Mouse (Mus musculus) megakaryocyte, adult 5-6 weeks (primary cell): ENCODE measurements around the gene Tmem253. TPM values are rescaled to one million over a fixed set of nuclear protein-coding genes. Genes with fewer than 3 reads are reported as not detected.

Source experiments
- total RNA-seq, 2 experiments: library from RNA; stranded (forward) in 1 of 2; stranded (reverse) in 1 of 2; fragments of 153-499, 151-499 nt in 1 of 2; fragments of 221-1000, 200-1000 nt in 1 of 2; gene quantifications; 2 replicates each; pipeline versions ENCODE4 v1.2.3 to v1.2.4; 2015 to 2017

The Tmem253 gene
- total RNA-seq, 2 experiments from 2014 or later, result not detected

Other genes with a start within 250 kb of the Tmem253 start
- not detected in 2 replicates for gene Ang4, start 242.1 kb upstream of the Tmem253 start, total RNA-seq (2015)
- gene Ang4, start 242.1 kb upstream of the Tmem253 start, total RNA-seq (2017), result not detected in 2 replicates
- gene AY358078, start 215.6 kb upstream of the Tmem253 start, total RNA-seq (2015), result not detected in 2 replicates
- not detected in 2 replicates for gene AY358078, start 215.6 kb upstream of the Tmem253 start, total RNA-seq (2017)
- 69.3 and 75.6 TPM in 2 replicates for gene Ear6, start 162.0 kb upstream of the Tmem253 start, total RNA-seq (2015)
- gene Ear6, start 162.0 kb upstream of the Tmem253 start, total RNA-seq (2017), result 89.1 and 124 TPM in 2 replicates
- 6.2 and 11.7 TPM in 2 replicates for gene Mettl17, start 130.8 kb upstream of the Tmem253 start, total RNA-seq (2015)
- gene Mettl17, start 130.8 kb upstream of the Tmem253 start, total RNA-seq (2017), result 6.3 and 11.1 TPM in 2 replicates
- 0.07 TPM in 1 of 2 replicates, not detected in the other for gene Slc39a2, start 122.8 kb upstream of the Tmem253 start, total RNA-seq (2015)
- gene Slc39a2, start 122.8 kb upstream of the Tmem253 start, total RNA-seq (2017), result 0.18 and 0.20 TPM in 2 replicates
- 0.36 and 1.5 TPM in 2 replicates for gene Ndrg2, start 101.5 kb upstream of the Tmem253 start, total RNA-seq (2015)
- gene Ndrg2, start 101.5 kb upstream of the Tmem253 start, total RNA-seq (2017), result not detected in 2 replicates
- gene Tppp2, start 97.2 kb upstream of the Tmem253 start, total RNA-seq (2015), result not detected in 2 replicates
- not detected in 2 replicates for gene Tppp2, start 97.2 kb upstream of the Tmem253 start, total RNA-seq (2017)
- not detected in 2 replicates for gene Rnase13, start 92.9 kb upstream of the Tmem253 start, total RNA-seq (2015)
- not detected in 2 replicates for gene Rnase13, start 92.9 kb upstream of the Tmem253 start, total RNA-seq (2017)
- 1.7 and 2.6 TPM in 2 replicates for gene Arhgef40, start 30.9 kb upstream of the Tmem253 start, total RNA-seq (2015)
- 2.2 and 5.1 TPM in 2 replicates for gene Arhgef40, start 30.9 kb upstream of the Tmem253 start, total RNA-seq (2017)
- gene Zfp219, start 5.1 kb downstream of the Tmem253 start, total RNA-seq (2015), result 3.7 and 4.4 TPM in 2 replicates
- 4.7 and 5.1 TPM in 2 replicates for gene Zfp219, start 5.1 kb downstream of the Tmem253 start, total RNA-seq (2017)
- not detected in 2 replicates for gene Olfr221, start 26.8 kb downstream of the Tmem253 start, total RNA-seq (2015)
- not detected in 2 replicates for gene Olfr221, start 26.8 kb downstream of the Tmem253 start, total RNA-seq (2017)
- 221 and 239 TPM in 2 replicates for gene Hnrnpc, start 88.4 kb downstream of the Tmem253 start, total RNA-seq (2015)
- gene Hnrnpc, start 88.4 kb downstream of the Tmem253 start, total RNA-seq (2017), result 322 and 343 TPM in 2 replicates
- gene Rpgrip1, start 95.0 kb downstream of the Tmem253 start, total RNA-seq (2015), result 2.9 and 3.6 TPM in 2 replicates
- gene Rpgrip1, start 95.0 kb downstream of the Tmem253 start, total RNA-seq (2017), result 2.7 TPM in 2 replicates
- gene Supt16, start 181.8 kb downstream of the Tmem253 start, total RNA-seq (2015), result 53.3 and 54.3 TPM in 2 replicates
- gene Supt16, start 181.8 kb downstream of the Tmem253 start, total RNA-seq (2017), result 148 and 153 TPM in 2 replicates
- gene Chd8, start 242.1 kb downstream of the Tmem253 start, total RNA-seq (2015), result 73.1 and 77.7 TPM in 2 replicates
- gene Chd8, start 242.1 kb downstream of the Tmem253 start, total RNA-seq (2017), result 36.9 and 47.6 TPM in 2 replicates